Mouse (Mus musculus) limb, embryonic 13.5 days (tissue): ENCODE measurements around the gene Slx1b. TPM values are rescaled to one million over a fixed set of nuclear protein-coding genes. Genes with fewer than 3 reads are reported as not detected.
"Not testable (repeated sequence)": the region's sequence is repeated elsewhere in the genome, so short reads cannot be mapped to it uniquely, and the experiment has no call there.

ENCODE experiments used
- ATAC-seq: fragments of 200-750 bp; cut with Nextera tagmentation; 2 replicates; pipeline ENCODE4 v1.8.0; 2017; ENCODE audit warnings: low read depth, moderate number of reproducible peaks, moderate TSS enrichment; ENCODE audit not compliant: low FRiP score
- H3K27ac ChIP-seq: fragments of 300-500 bp; sonication (generic); 2 replicates; pipeline ENCODE4 v1.5.1; 2015; ENCODE audit warnings: inconsistent platforms, mild to moderate bottlenecking, moderate library complexity
- H3K27me3 ChIP-seq: fragments of 300-500 bp; sonication (generic); 2 replicates; pipeline ENCODE4 v1.6.1; 2015; ENCODE audit warnings: mild to moderate bottlenecking, inconsistent platforms
- H3K36me3 ChIP-seq: fragments of 300-500 bp; sonication (generic); 2 replicates; pipeline ENCODE4 v1.6.1; 2015; ENCODE audit warnings: inconsistent platforms, mild to moderate bottlenecking, moderate library complexity
- H3K4me1 ChIP-seq: fragments of 300-500 bp; sonication (generic); 2 replicates; pipeline ENCODE4 v1.6.1; 2015; ENCODE audit warnings: inconsistent platforms
- H3K4me2 ChIP-seq: fragments of 300-500 bp; sonication (generic); replicated peaks from 2 replicates; pipeline ENCODE4 v1.6.1; 2015; ENCODE audit warnings: inconsistent platforms, mild to moderate bottlenecking, moderate library complexity
- H3K4me3 ChIP-seq: fragments of 300-500 bp; sonication (generic); 2 replicates; pipeline ENCODE4 v1.5.1; 2015; ENCODE audit warnings: moderate library complexity, mild to moderate bottlenecking, inconsistent platforms
- H3K9ac ChIP-seq: fragments of 300-500 bp; sonication (generic); 2 replicates; pipeline ENCODE4 v1.6.1; 2015; ENCODE audit warnings: mild to moderate bottlenecking, inconsistent platforms
- H3K9me3 ChIP-seq: fragments of 300-500 bp; sonication (generic); 2 replicates; pipeline ENCODE4 v1.6.1; 2016; ENCODE audit warnings: inconsistent platforms
- WGBS: fragments of 180-500 bp; shearing (Covaris S2); methylation state at CpG from one replicate; pipeline ENCODE4 v1.1.7; 2015; 5-methylcytosine and 5-hydroxymethylcytosine counted together
- polyA plus RNA-seq: library from polyadenylated mRNA; unstranded; fragments of >200 nt; fragmentation: Nextera tagmentation; extraction: Ambion mirVana; gene quantifications from 2 replicates; pipeline ENCODE4 v1.2.1, GENCODE M21; 2015

The Slx1b gene
- polyA plus RNA-seq, 1 experiment from 2014 or later: 15.9 TPM

DNA sequence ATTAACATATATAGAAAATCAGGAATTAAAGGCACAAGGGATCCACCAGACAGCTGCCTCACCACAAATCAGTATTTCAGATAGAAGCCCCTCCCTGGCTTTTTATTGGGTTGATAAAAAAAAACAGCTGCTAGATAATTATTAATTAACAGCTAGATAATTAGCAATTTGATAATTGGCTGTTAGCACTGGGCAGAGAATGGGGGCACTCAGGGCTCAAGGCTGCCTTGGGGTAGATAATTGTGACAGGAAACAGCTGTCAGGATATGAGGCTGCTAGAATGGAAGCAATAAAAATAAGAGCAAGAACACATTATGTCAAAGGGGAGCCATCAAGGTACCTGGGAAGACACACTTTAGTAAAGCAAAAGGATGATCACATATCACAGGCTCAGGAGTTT, 50.7 kb downstream of the Slx1b start:
- Histone ChIP-seq H3K4me2 (no peak overlapping the region), H3K27ac (no peak overlapping the region), H3K9me3 (no peaks in the 10 kb centered on the region), H3K4me3 (no peak overlapping the region), H3K9ac (no peak overlapping the region), H3K4me1 (peaks cover 8% of the 10 kb centered on the region), H3K27me3 (no peaks in the 10 kb centered on the region), H3K36me3 (no peaks in the 10 kb centered on the region)
- ATAC-seq: no peak

DNA sequence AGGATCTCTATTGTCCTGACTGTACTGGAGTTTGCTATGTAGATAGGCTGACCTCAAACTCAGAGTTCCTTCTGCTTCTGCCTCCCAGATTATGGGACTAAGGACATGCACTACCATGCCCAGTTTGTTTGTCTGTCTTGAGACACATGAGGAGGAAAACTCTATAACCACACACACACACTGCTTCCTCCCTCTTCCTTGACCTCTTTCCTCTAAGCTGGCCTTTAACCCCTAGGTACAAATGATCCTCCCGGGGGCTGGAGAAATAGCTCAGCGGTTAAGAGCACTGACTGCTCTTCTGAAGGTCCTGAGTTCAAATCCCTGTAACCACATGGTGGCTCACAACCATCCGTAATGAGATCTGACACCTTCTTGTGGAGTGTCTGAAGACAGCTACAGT, 51.2 kb downstream of the Slx1b start:
- Histone ChIP-seq H3K36me3 (no peaks in the 10 kb centered on the region), H3K27me3 (no peaks in the 10 kb centered on the region), H3K4me1 (peaks cover 11% of the 10 kb centered on the region), H3K27ac (no peak overlapping the region), H3K9me3 (no peaks in the 10 kb centered on the region), H3K4me2 (no peak overlapping the region), H3K4me3 (no peak overlapping the region), H3K9ac (no peak overlapping the region)
- WGBS: 67% methylated on average over 3 of the region's 3 CpGs
- no peak for ATAC-seq

DNA sequence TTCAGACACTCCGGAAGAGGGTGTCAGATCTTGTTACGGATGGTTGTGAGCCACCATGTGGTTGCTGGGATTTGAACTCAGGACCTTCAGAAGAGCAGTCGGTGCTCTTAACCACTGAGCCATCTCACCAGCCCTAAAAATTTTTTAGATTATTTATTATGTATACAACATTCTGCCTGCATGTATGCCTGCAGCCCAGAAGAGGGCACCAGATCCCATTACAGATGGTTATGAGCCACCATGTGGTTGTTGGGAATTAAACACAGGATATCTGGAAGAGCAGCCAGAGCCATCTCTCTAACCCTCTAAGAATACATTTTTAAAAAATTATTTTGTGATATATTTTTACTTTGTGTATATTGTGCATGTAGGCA, 52.4 kb downstream of the Slx1b start:
- not testable (repeated sequence) for H3K4me2 ChIP-seq, H3K27me3 ChIP-seq, H3K9me3 ChIP-seq, ATAC-seq, H3K27ac ChIP-seq, H3K4me1 ChIP-seq, H3K9ac ChIP-seq, H3K4me3 ChIP-seq, H3K36me3 ChIP-seq
- 74% methylated on average over 3 of the region's 3 CpGs for WGBS

DNA sequence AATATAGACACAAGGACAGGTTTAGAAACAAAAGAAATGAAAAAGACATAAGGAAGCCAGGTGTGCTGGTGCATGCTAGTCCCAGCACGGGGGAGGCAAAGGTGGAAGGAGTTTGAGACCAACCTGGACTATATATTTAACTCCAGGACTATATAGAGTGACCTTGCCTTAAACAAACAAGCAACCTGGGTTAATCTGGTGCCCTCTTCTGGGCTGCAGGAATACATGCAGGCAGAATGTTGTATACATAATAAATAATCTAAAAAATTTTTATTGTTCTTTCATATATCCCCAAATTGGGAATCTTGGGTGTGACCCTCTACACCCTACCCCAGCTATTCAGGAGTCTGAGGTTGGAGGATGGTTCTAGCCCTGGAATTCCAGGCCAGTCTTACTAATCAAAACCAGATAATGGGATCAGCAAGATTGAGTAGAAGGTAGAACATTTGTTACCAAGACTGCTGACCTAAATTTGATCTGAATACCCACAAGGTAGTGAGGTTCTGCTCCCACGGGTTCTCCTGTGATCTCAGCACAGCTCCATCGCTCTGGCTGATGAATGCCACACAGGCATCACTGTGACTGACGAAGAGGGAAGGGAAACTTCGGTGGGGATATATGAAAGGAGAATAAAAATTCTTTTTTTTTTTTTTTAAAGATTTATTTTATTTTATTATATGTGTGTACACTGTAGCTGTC, 52.9 kb downstream of the Slx1b start:
- Histone ChIP-seq H3K27ac (no peak overlapping the region), H3K36me3 (no peaks in the 10 kb centered on the region), H3K4me1 (peaks cover 7% of the 10 kb centered on the region; the same call in 1 of the 2 replicates), H3K27me3 (no peaks in the 10 kb centered on the region), H3K9me3 (no peaks in the 10 kb centered on the region), H3K4me2 (no peak overlapping the region), H3K4me3 (no peak overlapping the region), H3K9ac (no peak overlapping the region)
- 74% methylated on average over 5 of the region's 5 CpGs for WGBS
- ATAC-seq: no peak

Other genes with a start within 250 kb of the Slx1b start
- gene Atp2a1, start 232.7 kb downstream of the Slx1b start, polyA plus RNA-seq: 90.2 and 93.8 TPM in 2 replicates
- gene Sh2b1, start 220.4 kb downstream of the Slx1b start, polyA plus RNA-seq: 56.6 and 61.4 TPM in 2 replicates
- gene Tufm, start 208.4 kb downstream of the Slx1b start, polyA plus RNA-seq: 135 and 137 TPM in 2 replicates
- 49.9 and 51.8 TPM in 2 replicates for gene Atxn2l, start 192.3 kb downstream of the Slx1b start, polyA plus RNA-seq
- 207 and 208 TPM in 2 replicates for gene Eif3c, start 129.4 kb downstream of the Slx1b start, polyA plus RNA-seq
- 0.71 and 0.72 TPM in 2 replicates for gene Apobr, start 110.8 kb downstream of the Slx1b start, polyA plus RNA-seq
- 38.6 and 38.7 TPM in 2 replicates for gene Cln3, start 110.0 kb downstream of the Slx1b start, polyA plus RNA-seq
- gene Il27, start 100.8 kb downstream of the Slx1b start, polyA plus RNA-seq: not detected in 2 replicates
- 3.5 and 4.7 TPM in 2 replicates for gene Nupr1, start 64.9 kb downstream of the Slx1b start, polyA plus RNA-seq
- gene Sgf29, start 46.5 kb downstream of the Slx1b start, polyA plus RNA-seq: 56.8 and 63.8 TPM in 2 replicates
- 4.6 and 4.8 TPM in 2 replicates for gene Sult1a1, start 19.4 kb downstream of the Slx1b start, polyA plus RNA-seq
- 134 and 138 TPM in 2 replicates for gene Bola2, start 383 bp downstream of the Slx1b start, polyA plus RNA-seq
- 34.1 and 36.6 TPM in 2 replicates for gene Coro1a, start 12.0 kb upstream of the Slx1b start, polyA plus RNA-seq
- 49.6 and 50.3 TPM in 2 replicates for gene Mapk3, start 63.8 kb upstream of the Slx1b start, polyA plus RNA-seq
- gene Gdpd3, start 70.5 kb upstream of the Slx1b start, polyA plus RNA-seq: 1.7 and 2.1 TPM in 2 replicates
- gene Ypel3, start 81.2 kb upstream of the Slx1b start, polyA plus RNA-seq: 114 and 121 TPM in 2 replicates
- 0.53 and 0.64 TPM in 2 replicates for gene Tbx6, start 85.7 kb upstream of the Slx1b start, polyA plus RNA-seq
- 287 and 322 TPM in 2 replicates for gene Ppp4c, start 96.7 kb upstream of the Slx1b start, polyA plus RNA-seq
- gene Fam57b, start 101.9 kb upstream of the Slx1b start, polyA plus RNA-seq: 0.18 and 0.52 TPM in 2 replicates
- gene 4930451I11Rik, start 135.9 kb upstream of the Slx1b start, polyA plus RNA-seq: not detected in 2 replicates
- 1.5 and 1.9 TPM in 2 replicates for gene Doc2a, start 151.6 kb upstream of the Slx1b start, polyA plus RNA-seq
- 39.8 and 48.3 TPM in 2 replicates for gene Hirip3, start 166.2 kb upstream of the Slx1b start, polyA plus RNA-seq
- gene Ino80e, start 166.6 kb upstream of the Slx1b start, polyA plus RNA-seq: 96.8 and 108 TPM in 2 replicates
- 54.4 and 57.2 TPM in 2 replicates for gene Taok2, start 188.9 kb upstream of the Slx1b start, polyA plus RNA-seq
- gene Tmem219, start 227.1 kb upstream of the Slx1b start, polyA plus RNA-seq: 24.5 and 27.0 TPM in 2 replicates
- gene Kctd13, start 233.1 kb upstream of the Slx1b start, polyA plus RNA-seq: 16.9 and 17.2 TPM in 2 replicates